Comparison of ENCODE assay signal across 8 mouse cellular contexts in genomic region chr8:126595204-126596061, GRCm38 (mm10). TPM values are rescaled to one million over a fixed set of nuclear protein-coding genes. Genes with fewer than 3 reads are reported as not detected.
DNase-seq lines count a peak whose midpoint lies in the region; ATAC-seq lines count a peak whose summit lies in the region.

No protein-coding gene starts in this region.

- H3K9me3 ChIP-seq in intestine, embryonic 15.5 days = no peaks in the 10 kb centered on the region
- no peaks in the 10 kb centered on the region for H3K9me3 ChIP-seq in limb, embryonic 12.5 days
- no peaks in the 10 kb centered on the region for H3K9me3 ChIP-seq in midbrain, embryonic 14.5 days (ENCODE audit: control insufficient read depth, low read length)
- H3K9me3 ChIP-seq in stomach, embryonic 16.5 days (replicated peaks; ENCODE audit: control insufficient read depth, low read length) = no peaks in the 10 kb centered on the region

- H3K9ac ChIP-seq in intestine, embryonic 15.5 days = peak overlapping the region; percentile 100
- H3K9ac ChIP-seq in limb, embryonic 12.5 days (replicated peaks) = peak overlapping the region; percentile 97
- H3K9ac ChIP-seq in midbrain, embryonic 14.5 days (replicated peaks; ENCODE audit: low read length) = peak overlapping the region; percentile 72
- peak overlapping the region; percentile 98 for H3K9ac ChIP-seq in stomach, embryonic 16.5 days (ENCODE audit: low read length)

- WGBS in intestine, embryonic 15.5 days = 6% methylated on average over 16 of the region's 16 CpGs
- 32% methylated on average over 16 of the region's 16 CpGs for WGBS in limb, embryonic 12.5 days
- 13% methylated on average over 16 of the region's 16 CpGs for WGBS in midbrain, embryonic 14.5 days
- WGBS in stomach, embryonic 16.5 days = 6% methylated on average over 16 of the region's 16 CpGs

- H3K4me3 ChIP-seq in intestine, embryonic 15.5 days (replicated peaks) = peak overlapping the region; percentile 99
- H3K4me3 ChIP-seq in limb, embryonic 12.5 days (replicated peaks) = peak overlapping the region; percentile 91
- H3K4me3 ChIP-seq in midbrain, embryonic 14.5 days (replicated peaks; ENCODE audit: low read depth, low read length) = peak overlapping the region; percentile 48
- peak overlapping the region; percentile 95 for H3K4me3 ChIP-seq in stomach, embryonic 16.5 days (replicated peaks; ENCODE audit: low read length)

- ATAC-seq in intestine, embryonic 15.5 days = no peak
- no peak for ATAC-seq in limb, embryonic 12.5 days (ENCODE audit: insufficient number of reproducible peaks, insufficient read depth, low FRiP score, low TSS enrichment, low read depth)
- ATAC-seq in midbrain, embryonic 14.5 days (ENCODE audit: low FRiP score, low TSS enrichment) = peak; percentile 5
- no peak for ATAC-seq in stomach, embryonic 16.5 days (ENCODE audit: insufficient read depth, low FRiP score)

- H3K36me3 ChIP-seq in intestine, embryonic 15.5 days = peaks cover 6% of the 10 kb centered on the region; the same call in 1 of the 2 replicates
- peaks cover 14% of the 10 kb centered on the region for H3K36me3 ChIP-seq in limb, embryonic 12.5 days
- H3K36me3 ChIP-seq in midbrain, embryonic 14.5 days (ENCODE audit: control insufficient read depth, insufficient read depth, low read length) = peaks cover 9% of the 10 kb centered on the region; the same call in 1 of the 2 replicates
- H3K36me3 ChIP-seq in stomach, embryonic 16.5 days (ENCODE audit: control insufficient read depth, insufficient read depth, low read length) = no peaks in the 10 kb centered on the region; the same call in 1 of the 2 replicates

- H3K4me2 ChIP-seq in intestine, embryonic 15.5 days (replicated peaks) = peak overlapping the region; percentile 87
- peak overlapping the region; percentile 78 for H3K4me2 ChIP-seq in limb, embryonic 12.5 days
- H3K4me2 ChIP-seq in midbrain, embryonic 14.5 days (ENCODE audit: low read length) = peak overlapping the region; percentile 100
- H3K4me2 ChIP-seq in stomach, embryonic 16.5 days (ENCODE audit: low read depth, low read length) = peak overlapping the region; percentile 76

- H3K4me1 ChIP-seq in intestine, embryonic 15.5 days (replicated peaks) = peaks cover 30% of the 10 kb centered on the region
- peaks cover 41% of the 10 kb centered on the region for H3K4me1 ChIP-seq in limb, embryonic 12.5 days (replicated peaks)
- peaks cover 31% of the 10 kb centered on the region for H3K4me1 ChIP-seq in midbrain, embryonic 14.5 days (ENCODE audit: control insufficient read depth, insufficient read depth, low read length)
- peaks cover 36% of the 10 kb centered on the region for H3K4me1 ChIP-seq in stomach, embryonic 16.5 days (ENCODE audit: control insufficient read depth, insufficient read depth, low read length)

- peak overlapping the region; percentile 100 for H3K27ac ChIP-seq in intestine, embryonic 15.5 days
- H3K27ac ChIP-seq in limb, embryonic 12.5 days = peak overlapping the region; percentile 98
- peak overlapping the region; percentile 99 for H3K27ac ChIP-seq in midbrain, embryonic 14.5 days (replicated peaks; ENCODE audit: low read depth, low read length)
- peak overlapping the region; percentile 100 for H3K27ac ChIP-seq in stomach, embryonic 16.5 days (ENCODE audit: low read length)

- no peaks in the 10 kb centered on the region for H3K27me3 ChIP-seq in intestine, embryonic 15.5 days (replicated peaks)
- H3K27me3 ChIP-seq in limb, embryonic 12.5 days = no peaks in the 10 kb centered on the region
- H3K27me3 ChIP-seq in midbrain, embryonic 14.5 days (ENCODE audit: control insufficient read depth, insufficient read depth, low read length) = no peaks in the 10 kb centered on the region
- no peaks in the 10 kb centered on the region for H3K27me3 ChIP-seq in stomach, embryonic 16.5 days (ENCODE audit: control insufficient read depth, insufficient read depth, low read length)

- DNase-seq in layer of hippocampus, adult 11-12 months (ENCODE audit: low spot score) = peak; percentile 53
- no peak for DNase-seq in layer of hippocampus, adult 9-10 months (ENCODE audit: low spot score)
- DNase-seq in cerebellum, postnatal 25 days = peak; percentile 75 to 76
- DNase-seq in gonadal fat pad, adult 2 months (ENCODE audit: low read depth) = peak; percentile 97
- peak; percentile 63 for DNase-seq in midbrain, embryonic 14.5 days

RNA-seq across cellular contexts. Expression of gene Irf2bp2, which starts 1.6 kb away (rescaled TPM):
- polyA plus RNA-seq in gonadal fat pad, adult 2 months (2012; rRNA removed) = 27.2 and 44.0 TPM in 2 replicates
- 14.1 and 16.1 TPM in 2 replicates for polyA plus RNA-seq in intestine, embryonic 15.5 days (2015; fragmentation: Nextera tagmentation; extraction: Ambion mirVana)
- 9.3 and 11.0 TPM in 2 replicates for polyA plus RNA-seq in limb, embryonic 12.5 days (2016; fragmentation: Nextera tagmentation; extraction: Ambion mirVana)
- polyA plus RNA-seq in midbrain, embryonic 14.5 days (2014; fragmentation: Nextera tagmentation; extraction: Ambion mirVana) = 7.8 and 9.8 TPM in 2 replicates
- 9.9 and 10.8 TPM in 2 replicates for polyA plus RNA-seq in stomach, embryonic 16.5 days (2015; fragmentation: Nextera tagmentation; extraction: Ambion mirVana)

Comparison
In these comparisons a context has a peak if more than half of its experiments do, and no peak if none do; other contexts are left out.
1. H3K4me3 ChIP-seq: peak in every context shown above with its lines; median percentile 99 in intestine, embryonic 15.5 days; 95 in stomach, embryonic 16.5 days; 91 in limb, embryonic 12.5 days; 48 in midbrain, embryonic 14.5 days.